Mouse (Mus musculus): ENCODE data around the gene Armh4.
"Not testable (repeated sequence)": the region's sequence is repeated elsewhere in the genome, so short reads cannot be mapped to it uniquely, and the experiment has no call there.

The Armh4 gene

GRCm38 (mm10) chr14:49782715-49783531 lies at the start of gene Armh4:
TSS of gene Armh4 (minus strand) at chr14:49783383.
- DNase-seq (ENCODE audit: low read depth, low spot score), result peak; percentile 45

DNA sequence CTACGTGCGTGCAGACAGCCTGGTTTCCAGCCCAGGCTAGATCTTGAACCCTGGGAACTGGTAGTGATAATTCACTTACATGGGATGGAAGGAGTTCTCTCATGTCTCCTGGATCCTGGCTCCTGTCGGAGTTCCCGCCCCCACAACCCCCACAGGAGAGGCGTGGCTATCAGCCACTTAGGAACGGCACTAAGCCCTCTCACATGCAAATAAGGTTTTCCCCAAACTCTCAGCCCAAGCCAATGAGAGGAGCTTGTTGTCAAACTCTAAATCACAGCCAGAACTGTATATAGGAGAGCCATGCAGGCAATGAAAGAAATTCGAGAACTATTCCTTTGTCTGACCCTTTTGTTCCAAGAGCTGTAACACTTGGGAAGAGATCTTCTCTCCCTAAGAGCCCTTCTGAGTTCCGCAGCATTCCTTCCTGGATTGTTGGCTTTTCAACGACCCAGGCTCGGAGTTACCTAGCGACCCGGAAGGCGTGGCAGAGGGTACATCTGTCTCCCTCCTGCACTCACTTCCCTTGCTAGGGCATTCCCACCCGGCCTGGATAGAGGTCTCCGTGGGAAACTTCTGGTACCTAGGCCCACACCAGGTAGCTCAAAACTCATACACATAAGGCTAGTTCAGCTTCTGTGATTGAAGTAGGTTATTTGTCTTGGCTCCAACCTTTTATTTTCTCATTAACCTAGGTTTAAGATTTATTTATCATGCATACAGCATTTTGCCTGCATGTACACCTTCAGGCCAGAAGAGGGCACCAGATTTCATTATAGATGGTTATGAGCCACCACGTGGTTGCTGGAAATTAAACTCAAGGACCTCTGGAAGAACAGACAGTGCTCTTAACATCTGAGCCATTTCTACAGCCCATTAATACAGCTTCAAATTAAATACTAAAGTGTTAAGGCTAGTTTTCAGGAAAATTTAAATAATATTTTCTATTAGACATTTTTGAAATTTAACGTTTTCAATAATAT lies 46.3 kb upstream of the Armh4 start:
- DNase-seq (ENCODE audit: low read depth, low spot score), result no peak

DNA sequence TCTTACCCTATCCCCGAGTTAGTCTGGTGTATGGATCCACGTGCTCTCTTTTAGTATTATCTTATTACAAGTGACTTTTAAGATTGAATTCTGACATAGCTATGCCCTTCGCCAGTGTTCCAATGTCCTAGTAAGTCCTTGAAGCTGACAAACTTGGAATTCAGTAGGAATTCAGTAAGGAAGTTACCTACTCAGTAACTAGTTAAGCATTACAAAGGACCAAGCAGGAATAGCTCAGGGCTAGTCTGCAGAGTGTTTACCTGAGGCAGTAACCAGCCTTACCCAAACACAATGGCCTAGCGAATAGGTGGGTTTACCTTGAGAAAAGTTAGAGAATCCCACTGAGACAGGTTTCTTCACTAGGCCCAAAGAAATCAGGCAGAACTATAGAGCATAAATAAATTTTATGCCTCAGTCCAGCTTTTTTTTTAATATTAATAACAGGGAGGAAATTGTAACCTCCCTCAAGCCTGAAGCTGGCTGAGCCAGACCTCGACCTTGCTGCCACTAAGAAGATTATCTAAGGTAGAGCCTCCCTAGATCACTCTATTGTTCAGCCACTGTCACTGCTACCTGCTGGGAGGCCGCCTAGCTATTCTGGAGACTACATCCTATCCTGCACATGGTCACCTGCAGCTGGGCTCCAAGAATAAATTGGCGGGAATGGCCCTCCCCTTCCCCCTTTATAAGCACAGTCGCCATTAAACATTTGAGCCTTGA lies 36.7 kb upstream of the Armh4 start:
- not testable (repeated sequence) for DNase-seq (ENCODE audit: low read depth, low spot score)

DNA sequence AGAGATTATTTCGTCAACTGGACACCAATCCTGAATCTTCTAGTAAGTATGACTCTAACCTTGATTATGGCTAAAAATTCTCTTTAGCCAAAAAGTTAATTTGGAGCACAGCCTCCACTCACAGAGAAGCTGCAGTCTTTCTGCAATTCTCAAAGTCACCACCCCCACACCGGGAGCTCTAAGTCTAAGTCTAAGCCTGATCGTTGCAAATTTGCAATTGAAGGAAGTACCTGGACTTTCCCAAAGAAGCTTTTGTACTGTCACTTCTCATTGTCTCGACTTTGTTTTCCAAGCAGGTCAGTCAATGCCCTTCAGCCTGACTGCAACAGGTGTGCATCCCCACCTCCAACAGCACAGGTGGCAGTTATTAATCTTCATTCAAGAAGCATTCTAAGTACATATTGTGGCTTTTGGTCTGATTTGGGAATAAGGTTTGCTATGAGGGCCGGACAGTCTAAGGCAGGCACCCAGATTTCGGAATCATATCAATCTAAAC lies 35.6 kb upstream of the Armh4 start:
- not testable (repeated sequence) for DNase-seq (ENCODE audit: low read depth, low spot score)

DNA sequence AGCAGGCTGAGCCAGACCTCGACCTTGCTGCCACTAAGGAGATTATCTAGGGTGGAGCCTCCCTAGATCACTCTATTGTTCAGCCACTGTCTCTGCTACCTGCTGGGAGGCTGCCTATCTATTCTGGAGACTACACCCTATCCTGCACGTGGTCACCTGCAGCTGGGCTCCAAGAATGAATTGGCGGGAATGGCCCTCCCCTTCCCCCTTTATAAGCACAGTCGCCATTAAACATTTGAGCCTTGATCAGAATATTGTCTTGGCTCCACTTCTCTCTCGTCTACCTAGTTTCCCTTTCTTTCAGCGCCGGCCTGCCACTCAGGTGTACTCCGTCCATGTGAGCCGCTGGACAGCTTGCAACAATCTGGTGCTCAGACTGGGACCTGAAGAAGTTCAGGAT lies 29.8 kb upstream of the Armh4 start:
- not testable (repeated sequence) for DNase-seq (ENCODE audit: low read depth, low spot score)

- not testable (repeated sequence) for DNase-seq (ENCODE audit: low read depth, low spot score)
Observed at GRCm38 (mm10) chr14:49805051-49805450, 21.9 kb upstream of the Armh4 start.

DNA sequence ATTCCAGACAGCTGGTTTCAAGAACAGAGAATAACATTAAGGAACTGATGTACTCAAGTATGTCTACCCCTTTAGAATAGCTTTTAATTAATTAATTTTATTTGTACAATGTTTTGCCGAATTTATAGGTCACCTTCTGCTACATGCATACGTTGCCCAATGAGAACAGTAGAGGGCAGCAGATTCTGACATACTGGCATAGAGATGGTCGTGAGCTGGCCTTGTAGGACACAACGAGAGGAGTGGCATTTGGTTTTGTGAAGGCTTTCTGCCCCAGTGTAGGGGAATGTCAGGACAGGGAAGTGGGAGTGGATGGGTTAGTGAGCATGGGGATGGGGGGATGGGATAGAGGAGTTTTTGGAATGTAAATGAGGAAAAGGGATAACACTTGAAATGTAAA lies 18.3 kb upstream of the Armh4 start:
- DNase-seq (ENCODE audit: low read depth, low spot score), result peak; percentile 16

DNA sequence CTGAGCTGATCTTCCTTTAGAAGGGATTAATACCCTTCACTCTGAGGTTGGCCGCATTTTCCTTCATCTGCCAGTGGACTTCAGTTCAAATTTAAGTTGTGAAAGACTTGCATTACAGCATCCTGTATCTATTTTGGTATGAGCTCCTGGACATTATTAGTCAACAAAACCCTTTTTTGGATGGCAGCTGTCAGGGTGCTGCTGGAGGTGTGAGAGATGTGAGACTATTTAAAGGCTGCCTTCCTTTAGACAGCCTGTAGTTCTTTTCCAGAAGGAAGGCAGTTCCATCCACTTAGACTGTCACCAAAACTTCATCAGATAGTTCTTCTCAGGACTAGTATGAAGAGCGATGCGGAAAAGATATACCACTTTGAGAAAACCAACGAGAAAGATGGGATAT lies 10.8 kb upstream of the Armh4 start:
- DNase-seq (ENCODE audit: low read depth, low spot score), result no peak

DNA sequence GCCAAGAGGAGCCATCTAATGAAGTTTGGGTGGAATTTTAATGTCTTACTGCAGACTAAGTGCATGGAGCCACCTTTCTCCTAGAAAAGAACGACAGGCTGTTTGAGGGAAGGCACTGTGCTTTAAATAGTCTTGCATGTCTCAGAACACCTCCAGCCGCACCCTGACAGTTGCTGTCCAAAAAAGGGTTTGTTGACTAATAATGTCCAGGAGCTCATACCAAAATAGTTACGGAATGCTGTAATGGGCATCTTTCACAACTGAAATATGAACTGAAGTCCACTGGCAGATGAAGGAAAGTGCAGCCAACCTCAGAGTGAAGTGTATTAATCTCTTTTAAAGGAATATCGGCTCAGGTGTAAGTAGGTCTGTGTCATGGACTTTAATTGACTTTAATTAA lies 7.4 kb upstream of the Armh4 start:
- DNase-seq (ENCODE audit: low read depth, low spot score), result no peak

- DNase-seq (ENCODE audit: low read depth, low spot score), result peak; percentile 32
Observed at GRCm38 (mm10) chr14:49785793-49786192, 2.6 kb upstream of the Armh4 start.

DNA sequence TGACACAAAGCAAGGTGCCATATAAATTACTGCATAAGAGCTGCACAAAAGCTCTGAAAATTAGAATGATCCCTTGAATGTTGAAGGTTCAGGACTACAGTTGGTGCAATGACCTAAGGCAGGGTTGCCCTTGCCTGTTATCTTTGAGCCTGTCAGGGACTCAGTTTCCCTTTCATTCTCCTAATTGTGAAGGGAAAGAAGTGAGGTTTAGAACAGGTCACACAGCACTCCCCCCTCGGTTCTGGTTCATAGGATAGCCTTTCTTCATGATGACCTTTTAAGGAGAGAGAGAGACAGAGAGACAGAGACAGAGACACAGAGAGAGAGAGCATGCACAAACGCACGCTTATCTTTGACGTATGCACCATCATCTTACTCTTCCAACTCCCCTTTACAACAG lies 683 bp upstream of the Armh4 start:
- no peak for DNase-seq (ENCODE audit: low read depth, low spot score)

- no peak for DNase-seq (ENCODE audit: low read depth, low spot score)
Observed at GRCm38 (mm10) chr14:49780416-49780815, 2.8 kb downstream of the Armh4 start.

DNA sequence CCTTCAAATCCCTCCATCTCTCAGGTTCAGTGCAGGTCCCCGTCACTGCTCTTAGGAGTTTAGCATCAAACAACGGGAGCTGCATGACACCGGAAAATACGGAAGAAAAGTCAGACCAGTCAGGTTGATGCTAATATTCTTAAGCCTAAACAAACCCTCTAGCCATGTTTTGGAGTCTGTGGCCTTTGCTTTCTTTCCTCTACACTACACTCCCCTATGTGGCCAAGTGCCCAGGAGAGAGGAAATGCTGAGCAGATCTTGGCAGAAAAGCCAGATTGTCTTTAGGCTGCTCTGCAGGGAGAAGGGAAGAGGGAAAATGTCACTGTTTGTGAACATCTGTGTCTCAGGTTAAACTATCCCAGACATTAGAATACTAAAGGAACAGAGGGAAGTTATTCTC lies 5.6 kb downstream of the Armh4 start:
- not testable (repeated sequence) for DNase-seq (ENCODE audit: low read depth, low spot score)

GRCm38 (mm10) chr14:49771746-49772145 lies 11.4 kb downstream of the Armh4 start:
- no peak for DNase-seq (ENCODE audit: low read depth, low spot score)

GRCm38 (mm10) chr14:49766601-49767000 lies 16.6 kb downstream of the Armh4 start:
- DNase-seq (ENCODE audit: low read depth, low spot score), result no peak

DNA sequence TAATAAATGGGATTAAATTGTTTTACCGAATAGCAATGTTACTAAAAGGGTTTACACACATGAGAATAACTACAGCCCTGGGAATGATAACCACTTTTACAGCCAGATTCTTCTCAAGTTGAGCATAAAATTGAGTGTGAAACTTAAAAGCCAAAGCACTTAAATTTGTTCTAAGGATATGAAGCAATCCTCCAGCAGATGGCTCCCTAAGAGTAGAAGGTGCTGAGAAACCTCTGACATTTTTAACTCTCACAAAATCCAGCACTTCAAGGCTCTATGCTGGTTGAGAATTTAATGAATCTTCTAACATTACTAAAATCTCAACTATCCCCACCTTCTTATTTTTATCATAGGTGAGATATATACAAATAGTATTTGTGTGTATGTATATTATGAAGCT lies 27.3 kb downstream of the Armh4 start:
- no peak for DNase-seq (ENCODE audit: low read depth, low spot score)

DNA sequence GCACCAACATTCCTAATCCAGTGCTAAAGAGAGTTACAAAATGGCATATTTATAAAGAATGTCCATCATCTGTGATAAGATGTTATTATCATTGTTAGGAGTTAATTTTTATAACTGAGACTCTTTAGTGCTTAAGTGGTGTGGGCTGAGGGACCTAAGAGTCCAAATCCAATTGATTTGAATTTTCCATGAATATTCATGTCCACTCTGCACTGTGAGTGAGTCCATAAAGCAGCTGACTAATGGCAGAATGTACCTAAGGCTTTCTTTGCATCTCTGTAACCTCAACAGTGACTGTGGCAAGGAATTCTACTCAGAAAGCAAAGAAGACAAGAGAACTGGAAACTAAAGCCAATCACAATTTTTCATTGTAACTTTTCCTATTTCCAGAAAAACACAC lies 30.6 kb downstream of the Armh4 start:
- no peak for DNase-seq (ENCODE audit: low read depth, low spot score)

GRCm38 (mm10) chr14:49745874-49746273 lies 37.3 kb downstream of the Armh4 start:
- DNase-seq (ENCODE audit: low read depth, low spot score), result no peak

GRCm38 (mm10) chr14:49743946-49744526 lies 39.1 kb downstream of the Armh4 start:
- DNase-seq (ENCODE audit: low read depth, low spot score), result no peak

- DNase-seq (ENCODE audit: low read depth, low spot score), result peak; percentile 11
Observed at GRCm38 (mm10) chr14:49739328-49739727, 43.9 kb downstream of the Armh4 start.

GRCm38 (mm10) chr14:49738441-49739088 lies 44.6 kb downstream of the Armh4 start:
- no peak for DNase-seq (ENCODE audit: low read depth, low spot score)
